Mouse (Mus musculus) E14TG2a.4 (cell line): ENCODE results near the gene H1foo.

Experiments used
- CTCF ChIP-seq: conservative IDR thresholded peaks from 2 replicates; pipeline ENCODE4 v1.5.1; 2014; ENCODE audit warnings: low read length
- NANOG ChIP-seq: IDR thresholded peaks from 2 replicates; pipeline ENCODE4 v1.6.1; 2014; ENCODE audit warnings: borderline replicate concordance, low read length, mixed read lengths
- POU5F1 ChIP-seq: IDR thresholded peaks from 2 replicates; pipeline ENCODE4 v1.6.1; 2014; ENCODE audit warnings: low read length, borderline replicate concordance

GRCm38 (mm10) chr6:115956418-115956921 lies 11.7 kb downstream of the H1foo start:
- TF ChIP-seq CTCF (no peak), POU5F1 (no peak), NANOG (no peak)
